Mouse (Mus musculus): ENCODE data around the gene Lhfpl2.

DNA sequence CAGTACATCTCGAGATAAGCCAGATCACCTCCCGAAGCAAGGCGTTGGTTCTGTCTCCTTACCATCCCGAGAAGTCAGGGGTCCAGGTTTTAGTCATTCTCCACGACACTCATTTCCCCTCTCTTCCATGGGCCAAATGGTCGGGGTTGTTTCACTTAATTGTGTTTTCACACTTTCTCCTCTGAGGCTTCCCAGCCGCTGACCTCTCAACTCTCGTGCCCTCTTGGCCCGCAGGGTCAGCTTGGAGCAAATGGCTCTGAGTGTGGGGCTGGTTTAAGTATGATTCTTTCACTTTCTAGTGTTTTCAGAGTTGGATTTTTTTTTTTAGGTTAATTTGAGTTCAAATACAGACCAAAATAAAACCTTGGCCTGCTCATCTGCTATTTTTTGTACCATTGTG is 31.7 kb downstream of the Lhfpl2 start:
- no peak for TF ChIP-seq CTCF (IDR thresholded peaks at IDR 0.05; ENCODE audit: low read depth)
- no peak for TF ChIP-seq EP300 (optimal IDR thresholded peaks at IDR 0.05)
